Mouse (Mus musculus): Measurements from ENCODE around the gene Swsap1.

Gene Swsap1

DNA sequence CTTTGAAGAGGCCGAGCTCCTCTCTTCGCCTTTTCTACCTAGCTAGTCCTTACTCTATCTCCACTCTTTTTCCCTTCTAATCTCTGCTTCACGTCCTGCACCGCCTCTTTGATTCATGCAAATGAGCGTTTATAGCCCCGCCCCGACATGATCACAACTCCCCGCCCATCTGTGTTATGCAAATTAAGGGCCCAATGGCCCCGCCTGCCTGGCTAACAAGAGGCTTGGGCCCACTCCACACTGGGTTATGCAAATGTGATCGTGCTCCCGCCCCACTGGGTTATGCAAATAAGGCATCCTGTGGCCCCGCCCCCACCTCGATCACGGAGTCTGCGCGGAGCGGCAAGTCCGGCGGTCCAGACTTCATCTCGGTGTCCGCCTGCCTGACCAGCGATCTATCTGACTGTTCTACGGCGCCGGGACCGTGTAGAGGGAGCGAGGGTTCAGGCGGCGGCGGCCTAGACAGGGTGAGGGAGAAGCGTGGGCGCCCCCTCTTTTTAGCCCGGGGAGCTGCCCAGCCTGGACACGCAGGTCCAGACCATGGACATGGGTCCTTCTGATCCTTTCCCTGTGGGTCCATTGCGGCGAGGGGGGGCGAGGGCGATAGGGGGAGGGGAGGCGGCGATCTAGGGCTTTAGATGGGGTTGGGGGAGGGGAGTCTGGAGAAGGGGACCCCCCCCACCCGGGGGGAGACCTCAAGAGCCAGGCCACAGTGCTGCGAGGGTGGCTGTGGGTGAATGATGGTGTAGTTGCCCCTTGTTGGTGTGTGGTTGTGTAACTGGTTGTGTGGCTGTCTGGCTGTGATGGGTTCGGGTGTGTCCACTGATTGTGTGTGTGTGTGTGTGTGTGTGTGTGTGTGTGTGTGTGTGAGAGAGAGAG lies 18.6 kb upstream of the Swsap1 start, which contains the start of gene Plppr2:
TSS of gene Plppr2 (plus strand) at position 342 of the 879 bp plus-strand sequence.
- peak; percentile 97 for DNase-seq

DNA sequence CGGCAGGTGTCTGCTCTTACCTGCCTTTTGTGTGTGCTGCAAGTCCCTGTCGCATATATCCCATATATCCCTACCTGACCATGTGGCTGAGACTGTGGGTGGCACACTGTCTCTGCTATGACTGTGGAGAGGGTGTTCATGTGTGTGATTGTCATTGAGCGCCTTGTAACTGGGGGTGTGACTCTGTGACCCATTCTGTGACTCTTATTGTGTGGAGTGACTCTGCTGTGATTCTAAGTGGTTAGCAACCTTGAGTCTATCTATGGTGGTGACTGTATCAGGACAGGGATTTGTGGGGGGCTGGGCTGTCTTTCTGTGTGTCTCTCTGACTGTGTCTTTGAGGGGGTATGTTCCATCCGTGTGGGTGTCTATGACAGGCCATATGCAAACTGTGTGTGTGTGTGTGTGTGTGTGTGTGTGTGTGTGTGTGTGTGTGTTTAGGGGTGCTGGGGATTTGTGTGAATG lies 17.8 kb upstream of the Swsap1 start:
- no peak for DNase-seq

DNA sequence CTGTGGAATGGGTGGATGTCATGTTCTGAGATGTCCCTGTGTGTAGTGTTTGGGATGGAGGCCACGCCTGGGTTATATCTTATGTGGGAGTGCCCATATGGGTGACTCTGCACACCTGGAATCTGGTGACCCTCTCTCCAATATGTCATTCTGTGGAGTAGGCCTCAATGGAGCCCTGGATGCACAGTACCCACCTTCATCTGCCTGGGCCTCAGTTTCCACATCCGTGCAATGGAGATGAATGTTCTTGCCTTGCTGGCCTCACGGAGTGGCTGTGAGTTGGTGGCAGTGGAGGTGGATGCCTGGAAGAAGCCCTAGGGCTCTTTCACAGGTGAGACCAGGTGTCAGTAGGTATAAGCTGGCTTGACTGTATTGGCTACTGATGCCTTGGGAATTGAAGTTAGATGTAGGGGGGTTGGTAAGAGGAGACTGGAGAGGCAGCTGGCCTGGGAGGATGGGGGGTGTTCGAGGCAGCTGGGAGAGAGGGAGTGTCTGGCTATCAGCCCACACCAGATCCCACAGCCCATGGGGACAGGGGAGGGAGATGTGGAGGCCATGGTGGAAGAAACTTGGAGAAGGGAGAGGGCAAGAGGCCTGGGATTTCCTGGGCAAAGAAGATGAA lies 17.2 kb upstream of the Swsap1 start:
- DNase-seq = no peak

DNA sequence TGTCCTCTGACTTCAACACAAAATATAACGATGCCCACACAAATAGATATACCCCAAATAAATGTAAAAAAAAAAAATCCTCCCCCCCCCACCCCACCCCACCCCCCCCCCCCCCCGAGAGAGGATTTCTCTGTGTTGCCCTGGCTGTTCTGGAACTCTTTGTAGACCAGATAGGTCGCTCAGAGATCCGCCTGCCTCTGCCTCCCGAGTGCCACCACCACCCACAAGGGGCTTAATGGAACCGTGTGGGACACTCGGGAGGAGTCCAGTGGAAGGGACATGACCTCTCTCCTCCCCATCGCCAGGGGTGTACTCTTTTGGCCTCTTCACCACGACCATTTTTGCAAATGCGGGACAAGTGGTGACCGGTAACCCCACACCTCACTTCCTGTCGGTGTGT lies 12.5 kb upstream of the Swsap1 start:
- DNase-seq = no peak

DNA sequence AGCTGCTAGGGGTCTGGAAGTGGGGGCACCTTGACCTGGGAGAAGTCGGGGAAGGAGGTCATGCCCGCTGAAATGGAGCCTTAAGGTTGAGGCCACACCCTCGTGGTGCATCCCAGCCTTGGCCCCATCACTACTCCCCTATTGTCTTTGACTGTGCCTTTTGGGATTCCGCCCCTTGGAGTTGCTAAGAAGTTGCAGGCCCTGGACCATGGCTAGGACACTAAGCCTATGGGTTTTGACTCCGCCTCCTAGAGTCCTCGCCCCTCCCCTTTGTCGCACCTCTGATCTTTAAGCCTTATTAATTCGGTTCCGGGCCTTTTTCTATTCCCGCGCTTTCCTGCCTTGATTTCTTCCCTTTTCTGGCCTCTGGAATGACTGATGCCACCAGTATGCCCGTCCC lies 11.9 kb upstream of the Swsap1 start:
- DNase-seq = no peak

DNA sequence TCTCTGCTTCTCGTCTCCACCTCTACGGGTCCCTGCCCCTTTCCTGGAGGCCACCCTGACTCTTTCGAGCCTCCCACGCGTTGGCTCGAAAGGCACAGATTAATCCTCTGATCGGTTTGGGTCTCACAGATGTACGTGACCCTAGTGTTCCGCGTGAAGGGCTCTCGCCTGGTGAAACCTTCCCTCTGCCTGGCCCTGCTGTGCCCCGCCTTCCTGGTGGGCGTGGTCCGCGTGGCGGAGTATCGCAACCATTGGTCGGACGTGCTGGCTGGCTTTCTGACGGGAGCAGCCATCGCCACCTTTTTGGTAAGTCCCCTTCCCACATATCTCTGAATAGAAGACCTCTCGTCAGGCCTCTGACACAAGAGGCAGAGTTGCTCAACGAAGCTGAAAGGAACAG lies 11.3 kb upstream of the Swsap1 start:
- DNase-seq = no peak

DNA sequence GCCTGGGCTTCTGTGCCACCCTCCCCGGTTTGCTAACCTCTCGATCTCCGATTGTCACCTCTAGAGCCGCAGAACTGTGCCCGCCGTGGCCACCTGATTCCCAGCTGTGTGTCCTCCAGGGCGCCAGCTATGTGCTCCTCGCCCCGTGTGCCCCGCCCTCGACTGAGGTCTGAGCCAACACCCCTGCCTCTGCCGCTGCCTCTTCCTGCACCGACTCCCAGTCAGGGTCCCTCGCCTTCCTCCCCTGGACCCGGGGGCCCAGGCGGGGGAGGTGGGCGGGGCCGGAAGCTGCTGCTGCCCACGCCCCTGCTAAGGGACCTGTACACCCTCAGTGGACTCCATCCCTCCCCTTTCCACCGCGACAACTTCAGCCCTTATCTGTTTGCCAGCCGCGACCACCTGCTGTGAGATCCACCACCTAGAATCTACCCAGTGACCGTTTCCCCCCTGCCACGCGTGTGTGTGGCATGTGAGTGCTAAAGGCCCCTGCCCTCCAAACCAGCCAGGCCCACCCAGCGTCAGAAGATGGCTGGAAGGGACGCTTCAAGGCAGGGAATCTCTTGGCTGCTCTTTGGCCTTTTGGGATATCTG lies 7.9 kb upstream of the Swsap1 start:
- DNase-seq = no peak

DNA sequence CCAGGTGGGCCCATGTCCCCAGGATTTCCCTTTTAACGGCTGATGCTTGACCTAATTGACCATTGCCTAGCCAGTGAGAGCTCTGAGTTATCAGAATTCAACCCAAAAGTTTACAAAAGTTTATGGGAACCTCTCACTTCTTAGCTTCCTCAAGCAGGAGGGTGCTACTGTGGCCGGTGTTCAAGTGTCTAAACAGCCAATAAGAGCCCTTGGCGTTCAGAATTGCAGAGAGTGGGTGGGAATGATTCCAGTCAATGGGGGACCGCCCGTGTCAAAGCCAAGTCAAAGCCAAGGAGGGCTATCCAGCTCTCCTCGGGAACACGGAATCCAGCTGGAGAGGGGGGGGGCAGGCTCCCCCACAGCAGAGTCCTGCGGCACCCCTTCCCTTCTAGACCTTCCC lies 7.4 kb upstream of the Swsap1 start:
- DNase-seq = no peak

DNA sequence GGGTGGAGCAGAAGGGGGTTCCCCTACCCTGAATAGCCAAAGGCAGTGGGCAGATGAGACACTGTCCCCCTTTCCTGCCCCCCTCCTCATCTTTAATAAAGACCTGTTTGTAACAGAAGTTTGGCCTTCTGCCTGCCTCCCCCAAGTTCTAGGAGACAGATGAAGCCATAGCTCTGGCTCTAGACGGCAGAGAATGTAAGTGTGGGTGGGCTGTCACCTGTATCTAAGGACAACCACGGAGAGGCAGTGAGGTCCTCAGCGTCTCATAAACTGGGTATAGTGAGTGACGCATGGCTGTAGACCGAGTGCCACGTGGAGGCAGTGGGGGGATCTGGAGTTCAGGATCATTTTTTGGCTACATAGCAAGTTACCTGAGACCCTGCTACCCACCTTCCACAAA lies 6.8 kb upstream of the Swsap1 start:
- no peak for DNase-seq

DNA sequence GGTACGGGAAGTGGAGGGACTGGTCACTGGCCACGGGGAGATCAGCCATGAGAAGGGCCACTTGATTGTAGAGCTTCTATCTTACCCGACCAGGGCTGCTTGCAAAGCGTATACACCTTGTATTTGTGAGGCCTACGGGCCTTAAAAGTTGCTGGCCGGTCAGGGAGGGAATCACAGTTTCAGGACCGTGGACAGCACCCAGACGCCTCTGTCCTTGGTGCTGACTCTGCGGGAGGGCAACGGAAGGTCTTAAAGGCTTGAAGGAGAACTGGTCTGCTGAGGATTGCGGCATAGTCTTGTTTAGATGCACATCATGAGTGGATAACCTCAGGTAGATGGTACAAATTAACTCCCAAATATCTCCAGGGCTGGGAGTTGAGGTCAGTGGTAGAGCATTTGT lies 5.2 kb upstream of the Swsap1 start:
- no peak for DNase-seq

DNA sequence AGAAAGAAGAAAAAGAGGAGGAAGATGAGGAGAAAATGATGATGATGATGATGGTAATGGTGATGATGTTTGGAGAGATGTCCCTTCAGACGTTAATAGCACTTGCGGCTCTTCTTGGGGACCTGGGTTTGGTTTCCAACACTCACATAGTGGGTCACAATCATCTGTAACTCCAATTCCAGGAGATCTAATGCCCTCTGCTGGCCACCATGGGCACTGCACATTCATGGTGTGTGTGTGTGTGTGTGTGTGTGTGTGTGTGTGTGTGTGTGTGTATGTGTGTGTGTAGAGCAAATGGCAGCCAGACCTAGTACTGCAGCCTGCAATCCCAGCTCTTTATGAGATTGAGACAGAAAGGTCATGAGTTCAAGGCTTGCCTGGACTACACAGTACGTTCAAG lies 3.6 kb upstream of the Swsap1 start:
- DNase-seq = no peak

DNA sequence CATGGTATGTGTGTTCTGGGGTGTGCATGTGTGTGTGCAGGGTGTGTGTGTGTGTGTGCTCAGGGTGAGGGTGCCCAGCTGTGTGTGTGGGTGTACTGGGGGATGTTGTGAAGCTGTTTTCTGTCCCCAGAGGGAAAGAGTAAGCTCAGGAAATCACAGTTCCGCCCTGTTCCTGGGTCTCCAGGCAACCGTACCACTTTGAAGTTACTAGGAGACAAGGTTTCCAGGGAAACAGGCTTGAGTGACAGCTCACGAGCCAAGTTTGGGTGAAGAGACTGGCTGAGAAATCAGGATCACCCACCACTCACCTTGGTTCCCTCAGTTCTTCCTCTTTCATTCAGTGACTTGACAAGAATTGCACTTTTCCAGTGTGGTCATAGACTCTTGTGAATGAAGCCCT lies 2.0 kb upstream of the Swsap1 start:
- DNase-seq = no peak

DNA sequence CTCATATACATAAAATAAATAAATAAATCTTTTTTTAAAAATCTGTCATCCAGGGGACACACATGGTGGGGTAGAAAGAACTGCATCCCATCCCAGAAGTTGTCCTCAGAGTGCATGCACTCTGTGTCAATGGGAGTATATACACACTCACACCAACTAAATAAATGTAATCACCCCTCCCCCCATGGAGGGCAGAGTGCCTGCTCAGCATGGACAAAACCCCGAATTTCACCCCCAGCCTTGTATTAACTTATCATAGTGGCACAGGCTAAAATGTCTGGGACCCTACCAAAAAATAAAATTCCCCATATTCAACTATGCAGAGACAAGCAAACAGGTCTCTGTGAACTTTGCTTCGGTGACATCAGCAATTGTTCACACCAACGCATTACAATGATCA lies 920 bp upstream of the Swsap1 start:
- DNase-seq = no peak

DNA sequence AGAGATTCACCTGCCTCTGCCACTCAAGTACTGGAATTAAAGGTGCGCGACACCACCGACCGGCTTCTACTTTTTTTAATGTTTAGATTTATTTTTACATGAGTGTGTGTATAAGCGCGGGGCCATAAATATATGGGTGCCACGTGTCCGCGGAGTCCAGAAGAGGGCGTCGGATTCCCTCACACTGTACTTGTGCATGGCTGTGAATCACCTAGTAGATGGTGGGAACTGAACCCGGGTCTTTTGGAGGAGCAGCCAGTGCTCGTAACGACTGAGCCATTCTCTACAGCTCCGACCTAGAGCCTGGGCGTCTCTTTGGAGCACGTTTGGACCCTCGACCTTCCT lies 358 bp upstream of the Swsap1 start:
- no peak for DNase-seq

DNA sequence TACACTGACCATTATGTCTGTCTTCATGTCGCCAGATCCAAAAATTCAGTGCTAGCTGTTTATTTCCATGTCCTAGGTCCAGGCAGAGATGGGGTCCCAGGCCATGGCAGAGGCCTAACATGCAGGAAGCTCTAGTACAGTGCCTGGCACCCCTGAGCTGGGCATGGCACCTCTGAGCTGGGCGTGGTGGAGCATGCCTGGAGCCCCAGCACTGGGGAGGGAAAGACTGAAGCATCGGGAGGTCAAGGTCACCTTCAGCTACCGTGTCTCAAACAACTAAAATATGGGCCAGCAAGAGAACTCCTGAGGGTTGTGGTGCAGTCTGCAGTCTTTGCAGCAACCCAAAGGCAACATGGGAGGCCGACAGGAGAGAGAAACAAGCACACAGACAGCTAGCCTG lies 2.8 kb downstream of the Swsap1 start:
- DNase-seq = no peak

DNA sequence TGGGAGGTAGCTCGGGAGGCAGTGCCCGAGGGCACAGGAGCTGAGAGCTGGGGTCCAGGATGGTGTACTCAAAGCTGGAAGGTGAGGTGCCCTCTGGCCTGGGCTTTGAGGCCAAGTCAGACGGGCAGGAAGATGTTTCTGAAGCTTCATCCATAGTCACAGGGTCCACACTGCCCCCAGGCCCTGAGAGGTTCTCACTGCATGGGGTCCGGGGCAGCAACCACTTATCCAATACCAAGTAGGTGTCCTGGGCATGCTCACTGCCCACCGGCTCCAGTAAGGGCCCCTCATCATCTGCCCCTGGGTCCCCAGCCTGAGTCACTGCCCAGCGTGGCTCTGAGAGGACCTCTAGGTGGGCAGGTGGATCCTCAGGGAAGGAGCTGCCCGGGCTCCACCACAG lies 3.7 kb downstream of the Swsap1 start:
- no peak for DNase-seq

DNA sequence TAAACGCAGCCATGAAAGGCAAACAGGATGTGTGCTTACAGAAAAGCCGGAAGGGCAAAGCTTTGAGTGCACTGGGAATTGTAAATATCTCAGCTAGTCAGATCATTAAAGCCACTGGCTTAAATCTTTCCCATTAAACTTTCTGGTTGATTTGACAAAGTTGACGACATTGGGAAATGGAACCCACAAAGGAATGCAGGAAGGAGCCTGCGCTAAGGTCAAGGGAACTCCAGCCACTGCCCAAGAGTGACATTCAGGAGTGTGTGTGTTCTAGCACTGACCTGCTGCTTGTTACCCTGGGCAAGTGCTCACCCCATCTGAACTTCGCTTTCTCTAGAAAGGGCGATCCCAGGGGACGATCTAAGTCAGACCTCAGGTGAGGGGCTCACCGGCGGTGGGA lies 4.6 kb downstream of the Swsap1 start:
- no peak for DNase-seq

DNA sequence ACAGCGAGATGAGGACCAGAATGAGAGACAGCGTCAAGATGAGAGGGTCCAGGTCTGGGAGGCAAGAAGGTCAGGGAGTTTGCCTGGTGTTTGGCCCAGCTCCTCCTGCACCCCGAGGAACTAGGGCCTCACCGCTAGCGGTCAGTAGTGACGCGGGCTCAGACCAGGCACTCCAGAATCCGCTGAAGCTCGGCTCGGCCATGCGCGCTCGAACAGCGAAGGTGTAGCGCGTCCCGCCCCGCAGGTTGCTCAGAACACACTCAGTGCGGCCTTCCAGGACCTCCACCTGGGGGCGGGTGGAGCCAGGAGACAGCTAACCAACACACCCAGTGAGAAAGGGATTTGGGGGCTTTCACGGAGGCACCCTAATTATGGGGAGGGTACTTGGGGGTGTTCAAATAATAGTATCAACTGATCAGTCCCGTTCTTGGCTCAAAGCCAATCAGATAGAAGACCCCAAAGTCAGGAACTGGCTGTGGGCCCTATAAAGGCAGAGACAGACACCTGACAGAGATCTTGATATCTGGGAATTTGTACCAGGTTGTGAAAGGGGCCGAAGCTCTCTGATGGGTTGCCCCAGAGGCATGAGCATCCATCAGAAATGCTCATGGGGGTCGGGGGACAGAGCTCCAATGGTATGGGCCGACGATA lies 5.1 kb downstream of the Swsap1 start:
- no peak for DNase-seq

DNA sequence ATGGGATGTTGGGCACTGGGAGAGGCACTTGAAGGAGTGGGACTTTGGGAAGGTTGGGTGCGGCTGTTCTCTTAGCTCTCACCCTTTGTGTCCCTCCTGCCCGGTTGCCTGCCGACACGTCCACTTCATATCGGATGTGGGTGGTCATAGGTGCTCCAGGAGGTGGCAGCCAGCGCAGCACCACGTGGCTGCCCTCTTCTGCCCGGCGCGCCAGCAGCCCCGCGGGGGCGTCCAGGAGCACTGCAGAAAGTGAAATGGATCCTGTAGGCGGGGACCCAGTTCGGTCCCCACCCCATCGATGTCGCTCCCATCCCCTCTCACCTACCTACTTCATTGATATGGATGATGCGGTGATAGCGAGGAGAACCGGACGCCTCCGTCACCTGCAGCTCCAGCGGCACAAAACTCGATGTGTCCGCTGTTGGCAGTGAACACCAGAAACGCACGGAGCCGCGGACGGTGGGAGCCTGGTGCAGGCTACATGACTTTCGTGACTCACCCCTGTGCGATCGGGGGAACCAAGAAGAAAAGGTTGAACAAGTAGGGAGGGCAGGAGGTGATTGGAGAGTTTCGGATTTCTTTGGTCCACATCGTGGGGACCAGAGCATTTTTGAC lies 5.9 kb downstream of the Swsap1 start:
- no peak for DNase-seq

DNA sequence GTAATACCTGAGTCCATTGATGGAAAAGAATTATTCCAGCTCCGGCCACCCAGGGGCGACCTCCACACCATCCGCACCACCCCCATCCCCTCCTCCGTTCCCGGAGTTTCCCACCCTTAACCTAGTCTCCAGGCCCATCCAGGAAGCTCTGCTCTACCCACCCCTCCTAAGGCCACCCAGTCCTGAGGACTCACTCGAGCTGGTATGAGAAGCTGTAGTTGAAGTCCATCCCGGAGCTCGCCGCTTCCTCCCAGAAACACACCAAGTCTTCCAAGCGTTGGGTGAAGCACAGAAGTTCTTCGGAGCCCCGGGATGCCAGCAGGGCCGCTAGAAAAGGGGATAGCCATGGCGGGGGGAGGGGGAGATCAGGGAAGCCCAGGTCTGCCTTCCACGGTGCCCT lies 6.5 kb downstream of the Swsap1 start:
- DNase-seq = no peak

DNA sequence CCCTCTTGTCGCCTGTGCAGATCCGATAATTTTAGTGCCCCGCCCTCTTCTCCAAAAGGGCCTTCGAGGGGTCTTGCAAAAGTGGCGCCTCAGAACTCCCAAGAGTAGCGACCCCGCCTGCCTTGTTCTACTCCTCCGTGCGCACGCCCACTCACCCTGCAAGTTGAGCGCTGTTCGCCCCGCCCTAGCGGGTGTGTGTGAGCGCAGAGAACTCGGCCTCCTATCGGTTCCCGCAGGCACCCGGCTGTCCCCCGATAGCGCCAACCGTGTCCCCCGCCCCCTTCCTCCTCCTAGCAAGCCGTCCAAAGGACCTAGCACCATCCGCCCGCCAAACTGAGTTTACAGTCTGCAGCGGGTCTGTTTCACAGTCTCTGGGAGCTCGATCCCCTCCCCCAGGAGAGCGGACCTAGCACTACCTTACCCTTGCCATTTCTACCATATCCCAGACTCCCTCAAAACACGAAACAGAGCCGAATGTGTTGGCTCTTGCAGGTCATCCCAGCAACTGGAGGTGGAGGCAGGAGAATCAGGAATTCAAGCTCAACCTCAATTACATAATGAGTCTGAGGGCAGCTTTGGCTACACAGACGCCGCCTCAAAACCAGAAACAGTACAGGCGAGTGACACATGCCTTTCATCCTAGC lies 7.0 kb downstream of the Swsap1 start:
- peak; percentile 65 for DNase-seq

DNA sequence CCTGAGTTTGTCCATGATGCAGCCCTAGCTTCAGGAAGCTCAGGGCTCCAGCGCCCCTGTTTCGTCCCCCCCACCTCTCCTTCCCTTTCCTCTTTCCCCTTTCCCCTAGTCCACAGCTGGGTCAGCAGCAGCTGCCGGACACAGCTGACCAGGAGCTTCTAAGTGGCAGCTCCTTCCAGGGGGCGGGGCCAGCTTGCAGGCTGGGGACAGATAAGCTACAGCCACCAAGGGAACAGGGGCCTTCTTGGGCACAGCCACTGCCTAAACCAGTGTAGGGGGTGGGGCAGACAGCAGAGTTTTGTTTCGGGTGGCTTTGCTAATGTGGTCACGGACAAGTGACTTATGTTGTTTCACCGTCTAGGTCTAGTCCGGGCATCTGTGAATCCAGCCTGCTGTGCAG lies 7.9 kb downstream of the Swsap1 start, which contains the start of gene Epor:
TSS of gene Epor (minus strand) at position 90 of the 400 bp plus-strand sequence.
- no peak for DNase-seq

DNA sequence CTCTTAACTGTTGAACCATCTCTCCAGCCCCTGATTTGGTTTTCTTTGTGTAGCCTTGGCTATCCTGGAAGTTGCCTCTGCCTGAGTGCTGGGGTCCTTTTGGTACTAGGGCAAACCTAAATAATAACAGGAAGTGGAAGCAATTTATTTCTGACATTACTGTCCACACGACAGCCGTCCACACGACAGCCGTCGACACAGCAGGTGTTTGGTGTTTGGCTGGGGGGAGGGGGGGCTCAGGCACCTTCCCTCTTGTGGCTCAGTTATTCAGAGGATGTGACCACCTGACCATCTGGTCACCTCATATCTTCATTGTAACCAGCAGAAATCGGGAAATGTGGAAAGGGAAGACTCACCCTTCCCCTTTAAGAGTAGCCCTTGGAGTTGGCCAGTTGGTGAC lies 13.3 kb downstream of the Swsap1 start:
- no peak for DNase-seq

Data from right cerebral cortex, postnatal 25 days (tissue).